10 mouse cellular contexts compared by ENCODE assay signal in the genomic region with DNA sequence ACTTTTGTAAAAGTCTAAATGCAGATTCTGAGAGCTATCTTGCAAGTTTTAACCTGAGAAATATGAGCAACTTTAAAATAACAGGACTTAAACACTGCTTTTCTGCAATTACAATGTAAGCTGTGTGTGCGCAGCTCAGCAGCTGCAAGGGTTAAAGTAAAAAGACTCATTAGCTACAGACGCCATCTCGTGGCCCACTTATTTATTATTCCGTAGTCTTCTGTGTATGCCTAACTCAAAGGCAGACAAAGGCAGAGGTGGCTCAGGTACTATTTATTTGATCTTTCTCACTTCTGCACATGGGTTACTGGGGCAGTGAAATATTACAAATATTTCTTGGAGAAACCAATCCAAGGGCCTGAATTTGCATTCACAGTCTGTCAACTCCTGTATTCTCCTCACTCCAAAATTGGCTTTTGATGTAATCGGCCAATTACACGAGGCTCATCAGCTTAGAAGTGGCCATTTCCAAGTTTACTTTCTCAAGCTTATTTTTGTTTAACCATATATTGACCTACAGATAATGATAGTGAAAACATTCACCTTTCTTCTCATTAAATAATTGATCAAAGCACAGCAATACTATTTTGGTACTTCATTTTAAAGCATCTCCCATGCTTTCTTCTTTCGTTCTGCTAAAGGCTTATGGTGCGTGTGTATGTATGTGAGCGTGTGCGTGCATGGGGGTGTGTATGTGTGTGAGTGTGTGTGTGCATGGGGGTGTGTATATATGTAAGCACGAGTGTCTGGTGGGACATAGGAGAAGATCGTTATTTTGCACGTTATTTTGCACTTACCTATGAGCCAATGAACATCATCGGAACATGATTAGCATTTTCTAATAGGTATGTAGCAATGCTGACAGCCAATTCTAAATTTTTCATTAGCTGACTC.
A peak's percentile ranks its signal among the peaks of the same experiment; 100 is the strongest.
DNase-seq lines count a peak whose midpoint lies in the region; ATAC-seq lines count a peak whose summit lies in the region.
"Had no signal": no experiment of that assay in that cellular context is flagged by ENCODE, and none has a peak within 500 bp of the region (broad histone marks: within the 10 kb centered on the region; RNA-seq: fewer than 3 reads in every experiment).

No protein-coding gene starts in this region.

- no peak overlapping the region; the same call in 1 of the 2 replicates for H3K9ac ChIP-seq in hindbrain, embryonic 16.5 days (ENCODE audit: low read depth, low read length)
- H3K9ac ChIP-seq: limb, embryonic 15.5 days; stomach, embryonic 15.5 days had no signal

- no peak for ATAC-seq in cerebellum, adult (ENCODE audit: insufficient number of reproducible peaks, low FRiP score, low TSS enrichment)
- ATAC-seq in hindbrain, embryonic 16.5 days: peak; percentile 92

- no peak overlapping the region for H3K27ac ChIP-seq in hindbrain, embryonic 16.5 days (ENCODE audit: low read depth, low read length)
- H3K27ac ChIP-seq: limb, embryonic 15.5 days; stomach, embryonic 15.5 days had no signal

- H3K36me3 ChIP-seq in hindbrain, embryonic 16.5 days (ENCODE audit: control insufficient read depth, insufficient read depth, low read length): no peaks in the 10 kb centered on the region
- H3K36me3 ChIP-seq: limb, embryonic 15.5 days; stomach, embryonic 15.5 days had no signal

- H3K4me1 ChIP-seq in hindbrain, embryonic 16.5 days (ENCODE audit: control insufficient read depth, insufficient read depth, low read depth, low read length): no peaks in the 10 kb centered on the region
- H3K4me1 ChIP-seq: limb, embryonic 15.5 days; stomach, embryonic 15.5 days had no signal

- H3K9me3 ChIP-seq in hindbrain, embryonic 16.5 days (ENCODE audit: control insufficient read depth, low read length): no peaks in the 10 kb centered on the region
- H3K9me3 ChIP-seq: limb, embryonic 15.5 days; stomach, embryonic 15.5 days had no signal

- intact Hi-C loops in left cerebral cortex, postnatal 10 days (cut with DNase I): loop anchor here (5.0 kb wide), 1 partner anchor 82 kb away; no protein-coding TSS in a partner anchor

- peak; percentile 79 to 83 for DNase-seq in cerebellum, postnatal 10 days
- peak; percentile 71 for DNase-seq in embryo, embryonic 10.5 days (ENCODE audit: low spot score)
- DNase-seq in left cerebral cortex, postnatal 10 days (ENCODE audit: extremely low spot score in 1 of 2, low spot score in 2 of 2): peak; percentile 31 to 62
- DNase-seq in retina, postnatal 1 day: peak; percentile 73
- no peak for DNase-seq in natural killer cell, adult 2 months (ENCODE audit: low spot score in 2 of 2)
- DNase-seq in spleen, postnatal 14 days (ENCODE audit: low spot score in 2 of 2): no peak

- no peaks in the 10 kb centered on the region for H3K27me3 ChIP-seq in hindbrain, embryonic 16.5 days (replicated peaks; ENCODE audit: control insufficient read depth, insufficient read depth, low read length)
- H3K27me3 ChIP-seq: limb, embryonic 15.5 days; stomach, embryonic 15.5 days had no signal

- H3K4me2 ChIP-seq in hindbrain, embryonic 16.5 days (ENCODE audit: low read length): no peak overlapping the region
- H3K4me2 ChIP-seq: limb, embryonic 15.5 days; stomach, embryonic 15.5 days had no signal

- H3K4me3 ChIP-seq in hindbrain, embryonic 16.5 days (ENCODE audit: low read length): no peak overlapping the region
- H3K4me3 ChIP-seq: limb, embryonic 15.5 days; stomach, embryonic 15.5 days had no signal

- 60% methylated on average over 14 of the region's 14 CpGs for WGBS in hindbrain, embryonic 16.5 days

Comparison
In these comparisons a context has a peak if more than half of its experiments do, and no peak if none do; other contexts are left out.
1. DNase-seq: peak in cerebellum, postnatal 10 days (2 of 2), embryo, embryonic 10.5 days (single experiment), left cerebral cortex, postnatal 10 days (2 of 2) and retina, postnatal 1 day (single experiment); none in natural killer cell, adult 2 months (0 of 2) and spleen, postnatal 14 days (0 of 2).